Mouse (Mus musculus): ENCODE results near the gene Cotl1. TPM values are rescaled to one million over a fixed set of nuclear protein-coding genes. Genes with fewer than 3 reads are reported as not detected.
A peak's percentile ranks its signal among the peaks of the same experiment; 100 is the strongest.

The Cotl1 gene
- polyA plus RNA-seq, 1 experiment = 428 TPM

GRCm38 (mm10) chr8:119834676-119835075 lies 5.7 kb downstream of the Cotl1 start:
- DNase-seq = no peak
- TF ChIP-seq POLR2A (IDR thresholded peaks at IDR 0.05; ENCODE audit: control insufficient read depth, extremely low read depth, insufficient read depth, low read length, poor library complexity) = no peak
- no peak for TF ChIP-seq CTCF (IDR thresholded peaks at IDR 0.05; ENCODE audit: borderline replicate concordance, control insufficient read depth, extremely low read depth, insufficient read depth, low read length, poor library complexity)
- no peak overlapping the region for H3K27ac ChIP-seq (ENCODE audit: control insufficient read depth, insufficient read depth, low read length)
- H3K4me1 ChIP-seq (replicated peaks; ENCODE audit: control insufficient read depth, insufficient read depth, low read length) = peaks cover 80% of the 10 kb centered on the region
- no peaks in the 10 kb centered on the region for H3K27me3 ChIP-seq (ENCODE audit: control insufficient read depth, insufficient read depth, low read length)
- no peak overlapping the region for H3K4me3 ChIP-seq (ENCODE audit: control insufficient read depth, insufficient read depth, low read length)
- H3K36me3 ChIP-seq (ENCODE audit: control insufficient read depth, insufficient read depth, low read length) = no peaks in the 10 kb centered on the region
- WGBS = 92% methylated on average over 6 of the region's 6 CpGs

- Histone ChIP-seq H3K4me1 (replicated peaks; ENCODE audit: control insufficient read depth, insufficient read depth, low read length) (peaks cover 79% of the 10 kb centered on the region), H3K4me3 (ENCODE audit: control insufficient read depth, insufficient read depth, low read length) (0 out of 2 replicates have a peak overlapping the region, but pooled peaks have one; percentile 17), H3K27me3 (ENCODE audit: control insufficient read depth, insufficient read depth, low read length) (no peaks in the 10 kb centered on the region; the same call in 1 of the 2 replicates), H3K27ac (ENCODE audit: control insufficient read depth, insufficient read depth, low read length) (peak overlapping the region; percentile 71), H3K36me3 (ENCODE audit: control insufficient read depth, insufficient read depth, low read length) (no peaks in the 10 kb centered on the region)
- peak; percentile 53 for DNase-seq
- TF ChIP-seq POLR2A (IDR thresholded peaks at IDR 0.05; ENCODE audit: control insufficient read depth, extremely low read depth, insufficient read depth, low read length, poor library complexity) (no peak), CTCF (IDR thresholded peaks at IDR 0.05; ENCODE audit: borderline replicate concordance, control insufficient read depth, extremely low read depth, insufficient read depth, low read length, poor library complexity) (no peak)
- 48% methylated on average over 5 of the region's 5 CpGs for WGBS
These were observed 7.4 kb downstream of the Cotl1 start for GRCm38 (mm10) chr8:119832931-119833330.

GRCm38 (mm10) chr8:119832101-119832617 lies 8.2 kb downstream of the Cotl1 start:
- H3K4me1 ChIP-seq (replicated peaks; ENCODE audit: control insufficient read depth, insufficient read depth, low read length) = peaks cover 79% of the 10 kb centered on the region
- no peaks in the 10 kb centered on the region for H3K36me3 ChIP-seq (ENCODE audit: control insufficient read depth, insufficient read depth, low read length)
- H3K27me3 ChIP-seq (ENCODE audit: control insufficient read depth, insufficient read depth, low read length) = no peaks in the 10 kb centered on the region; the same call in 1 of the 2 replicates
- no peak overlapping the region; the same call in none of the 2 replicates for H3K27ac ChIP-seq (ENCODE audit: control insufficient read depth, insufficient read depth, low read length)
- WGBS = 83% methylated on average over 7 of the region's 7 CpGs
- TF ChIP-seq CTCF (IDR thresholded peaks at IDR 0.05; ENCODE audit: borderline replicate concordance, control insufficient read depth, extremely low read depth, insufficient read depth, low read length, poor library complexity) (no peak), POLR2A (IDR thresholded peaks at IDR 0.05; ENCODE audit: control insufficient read depth, extremely low read depth, insufficient read depth, low read length, poor library complexity) (no peak)
- H3K4me3 ChIP-seq (ENCODE audit: control insufficient read depth, insufficient read depth, low read length) = no peak overlapping the region
- DNase-seq = no peak

DNA sequence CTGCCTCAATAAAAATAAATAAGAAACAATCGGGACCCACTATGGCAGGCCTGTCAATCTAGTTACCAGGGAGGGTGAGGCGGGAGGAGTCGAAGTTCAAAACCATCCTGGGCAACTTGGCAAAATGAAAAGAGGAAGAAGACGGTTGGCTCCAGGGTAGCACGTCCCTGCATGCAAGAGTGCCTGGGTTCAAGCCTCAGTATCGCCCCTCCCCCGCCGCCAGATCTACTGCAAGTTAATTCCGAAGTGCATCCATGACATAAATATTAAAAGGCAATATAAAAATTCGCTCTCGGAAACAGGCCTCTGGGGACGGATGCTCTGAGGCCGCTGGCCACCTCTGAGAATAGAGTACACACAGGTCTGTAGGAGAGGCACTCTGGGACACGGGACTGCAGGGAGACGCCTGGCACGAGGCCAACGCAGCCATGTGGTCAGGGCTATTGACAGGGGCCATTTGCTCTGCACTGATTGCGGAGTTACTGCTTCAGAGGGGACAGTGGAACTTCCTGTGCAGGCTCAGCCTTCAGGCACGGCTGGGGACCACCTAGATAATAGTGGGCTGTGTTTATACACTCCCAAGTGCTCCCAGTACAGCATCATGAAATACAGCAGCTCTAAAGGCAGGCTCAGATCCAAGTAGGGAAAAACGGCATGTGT lies 8.9 kb downstream of the Cotl1 start:
- no peak for DNase-seq
- Histone ChIP-seq H3K36me3 (ENCODE audit: control insufficient read depth, insufficient read depth, low read length) (no peaks in the 10 kb centered on the region), H3K27me3 (ENCODE audit: control insufficient read depth, insufficient read depth, low read length) (no peaks in the 10 kb centered on the region; the same call in 1 of the 2 replicates), H3K27ac (ENCODE audit: control insufficient read depth, insufficient read depth, low read length) (no peak overlapping the region), H3K4me3 (ENCODE audit: control insufficient read depth, insufficient read depth, low read length) (no peak overlapping the region), H3K4me1 (replicated peaks; ENCODE audit: control insufficient read depth, insufficient read depth, low read length) (peaks cover 79% of the 10 kb centered on the region)
- 53% methylated on average over 20 of the region's 20 CpGs for WGBS
- TF ChIP-seq POLR2A (IDR thresholded peaks at IDR 0.05; ENCODE audit: control insufficient read depth, extremely low read depth, insufficient read depth, low read length, poor library complexity) = no peak
- TF ChIP-seq CTCF (IDR thresholded peaks at IDR 0.05; ENCODE audit: borderline replicate concordance, control insufficient read depth, extremely low read depth, insufficient read depth, low read length, poor library complexity) = no peak

DNA sequence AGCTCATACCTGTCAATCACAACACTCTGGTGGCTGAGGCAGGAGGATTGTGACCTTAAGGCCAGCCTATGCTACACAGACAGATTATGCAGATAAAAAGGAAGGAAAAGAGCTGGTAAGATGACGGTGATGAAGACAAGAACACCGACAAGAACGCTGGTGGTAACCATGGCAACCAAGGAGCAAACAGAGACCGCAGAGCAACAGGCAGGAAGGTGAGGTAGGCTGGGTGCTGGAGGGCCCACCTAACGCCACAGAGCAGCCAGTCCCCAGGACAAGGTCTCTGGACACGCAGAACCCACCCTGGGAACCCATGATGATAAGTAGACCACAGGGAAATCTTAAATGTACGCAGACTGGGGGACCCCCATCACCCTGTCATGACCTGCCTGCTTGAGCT lies 9.8 kb downstream of the Cotl1 start:
- no peak for TF ChIP-seq CTCF (IDR thresholded peaks at IDR 0.05; ENCODE audit: borderline replicate concordance, control insufficient read depth, extremely low read depth, insufficient read depth, low read length, poor library complexity)
- no peak for TF ChIP-seq POLR2A (IDR thresholded peaks at IDR 0.05; ENCODE audit: control insufficient read depth, extremely low read depth, insufficient read depth, low read length, poor library complexity)
- Histone ChIP-seq H3K27me3 (ENCODE audit: control insufficient read depth, insufficient read depth, low read length) (no peaks in the 10 kb centered on the region; the same call in 1 of the 2 replicates), H3K4me3 (ENCODE audit: control insufficient read depth, insufficient read depth, low read length) (no peak overlapping the region), H3K36me3 (ENCODE audit: control insufficient read depth, insufficient read depth, low read length) (no peaks in the 10 kb centered on the region), H3K27ac (ENCODE audit: control insufficient read depth, insufficient read depth, low read length) (peak overlapping the region; percentile 60; the same call in 1 of the 2 replicates), H3K4me1 (replicated peaks; ENCODE audit: control insufficient read depth, insufficient read depth, low read length) (peaks cover 81% of the 10 kb centered on the region)
- peak; percentile 68 for DNase-seq
- WGBS = 11% methylated on average over 7 of the region's 7 CpGs

- Histone ChIP-seq H3K36me3 (ENCODE audit: control insufficient read depth, insufficient read depth, low read length) (no peaks in the 10 kb centered on the region), H3K27ac (ENCODE audit: control insufficient read depth, insufficient read depth, low read length) (peak overlapping the region; percentile 60; the same call in 1 of the 2 replicates), H3K4me1 (replicated peaks; ENCODE audit: control insufficient read depth, insufficient read depth, low read length) (peaks cover 81% of the 10 kb centered on the region), H3K4me3 (ENCODE audit: control insufficient read depth, insufficient read depth, low read length) (no peak overlapping the region), H3K27me3 (ENCODE audit: control insufficient read depth, insufficient read depth, low read length) (no peaks in the 10 kb centered on the region; the same call in 1 of the 2 replicates)
- DNase-seq = no peak
- TF ChIP-seq POLR2A (IDR thresholded peaks at IDR 0.05; ENCODE audit: control insufficient read depth, extremely low read depth, insufficient read depth, low read length, poor library complexity) (no peak), CTCF (IDR thresholded peaks at IDR 0.05; ENCODE audit: borderline replicate concordance, control insufficient read depth, extremely low read depth, insufficient read depth, low read length, poor library complexity) (no peak)
- 91% methylated on average over 16 of the region's 16 CpGs for WGBS
These were observed 10.3 kb downstream of the Cotl1 start for GRCm38 (mm10) chr8:119829870-119830580.

Measured in thymus, adult 2 months (tissue).